Mouse (Mus musculus) olfactory bulb, adult 2 months (tissue): ENCODE results near the gene Mast4.

Experiments
- CTCF ChIP-seq: fragments of 200-500 bp; IDR thresholded peaks from 2 replicates; pipeline ENCODE4 v1.5.1; 2012; ENCODE audit warnings: low read depth, mild to moderate bottlenecking, low read length, moderate library complexity; ENCODE audit not compliant: insufficient read depth
- POLR2A ChIP-seq: fragments of 200-500 bp; IDR thresholded peaks from 2 replicates; pipeline ENCODE4 v1.6.1; 2012; ENCODE audit warnings: mild to moderate bottlenecking, low read depth, low read length, moderate library complexity; ENCODE audit not compliant: insufficient read depth

DNA sequence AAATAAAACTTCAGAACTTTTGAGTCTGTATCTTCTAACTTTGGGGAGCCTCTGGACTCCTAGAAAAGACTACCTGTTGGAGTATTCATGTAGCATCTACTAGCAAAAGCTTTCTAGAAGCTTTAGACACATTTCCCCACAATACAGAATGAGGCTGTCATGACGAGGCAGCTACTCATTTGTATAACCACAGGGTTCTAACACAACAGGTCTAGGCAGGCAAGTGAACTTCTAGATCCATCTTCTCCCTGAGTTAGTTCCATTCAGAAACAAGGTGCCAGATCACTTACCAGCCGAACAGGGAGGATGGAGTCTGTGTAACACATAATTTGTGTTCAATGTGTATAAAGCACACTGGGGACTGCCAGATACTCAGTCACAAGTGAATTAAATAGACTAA, 608.4 kb downstream of the Mast4 start:
- TF ChIP-seq CTCF (no peak), POLR2A (no peak)
